Mouse (Mus musculus) adrenal gland, adult 18-20 months (tissue): ENCODE measurements around the gene Gm4924. TPM values are rescaled to one million over a fixed set of nuclear protein-coding genes. Genes with fewer than 3 reads are reported as not detected.

Experiments
- DNase-seq, 2 experiments: peaks; one replicate each; pipeline ENCODE4 v3.0.0; 2021 to 2022; ENCODE audit warnings: low spot score in 2 of 2
- long read RNA-seq, 2 experiments: library from polyadenylated mRNA; stranded (forward); transcript quantifications; one replicate each; pipeline ENCODE4 v2.0.0; 2021
- total RNA-seq, 2 experiments: library from RNA; stranded (reverse); gene quantifications; 1 replicate in 1 of 2; 2 replicates in 1 of 2; pipeline ENCODE4 v1.2.3; 2021

The Gm4924 gene
- 1 to 10 TPM; 2.2 to 3.1 TPM for total RNA-seq
- long read RNA-seq, experiment 1, partial matches to known transcripts: 0 of 1 reads
- long read RNA-seq, experiment 1, other reads (novel, unspliced or antisense): 1 of 1 reads
- long read RNA-seq, experiment 2, partial matches to known transcripts: 1 of 6 reads
- long read RNA-seq, experiment 2, other reads (novel, unspliced or antisense): 1 of 6 reads

DNA sequence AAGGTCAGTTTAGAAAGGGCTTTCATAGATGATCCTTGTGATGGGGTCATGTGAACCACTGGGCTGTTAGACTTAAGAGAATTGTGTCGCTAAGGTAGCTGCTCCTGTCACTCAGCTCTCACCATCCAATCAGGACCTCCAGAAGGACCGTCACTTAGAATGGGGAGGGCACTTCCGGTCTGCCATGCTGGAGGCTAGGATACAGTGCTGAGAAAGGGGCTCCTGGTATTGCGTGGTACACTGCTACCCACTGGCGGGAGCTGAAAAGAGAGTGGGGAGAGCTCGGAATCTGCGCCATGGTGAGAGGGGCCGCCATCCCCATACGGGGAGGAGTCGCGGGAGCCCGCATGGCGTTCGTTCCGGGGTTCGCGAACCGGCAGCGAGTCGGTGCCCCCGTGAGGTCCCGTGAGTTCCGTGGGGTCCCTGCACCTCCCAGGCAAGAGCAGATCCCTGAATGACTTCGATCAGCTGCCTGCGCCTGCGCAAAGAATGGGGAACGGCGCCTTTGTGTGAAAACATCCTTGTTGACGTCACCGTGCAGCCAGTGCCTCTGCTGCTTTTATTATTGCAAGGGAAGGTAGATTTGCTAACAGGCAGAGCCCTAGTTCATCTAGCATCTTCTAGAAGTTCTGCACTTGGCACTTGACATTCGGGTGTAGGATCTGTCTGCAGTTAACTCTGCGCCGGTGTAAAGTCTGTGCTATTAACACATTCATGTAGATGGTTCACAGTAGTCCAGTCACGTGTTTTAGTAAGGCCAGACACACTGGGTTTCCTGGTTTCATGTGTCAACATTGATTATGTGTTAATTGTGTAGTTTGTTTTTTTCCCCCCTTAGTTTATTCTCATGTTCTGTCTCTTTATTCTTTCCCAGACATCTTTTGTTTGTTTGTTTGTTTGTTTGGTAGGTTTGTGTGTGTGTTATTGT is at the start of gene Gm4924:
Gene Gm4924, plus strand, starts transcription at position 173 of the 928 bp plus-strand sequence.
- peak; percentile 60 to 69 for DNase-seq

- no peak for DNase-seq
Observed at GRCm38 (mm10) chr10:82316482-82316881, 37.6 kb upstream of the Gm4924 start, which contains the start of gene 4932415D10Rik. Gene 4932415D10Rik (minus strand): TSS chr10:82316582.

DNA sequence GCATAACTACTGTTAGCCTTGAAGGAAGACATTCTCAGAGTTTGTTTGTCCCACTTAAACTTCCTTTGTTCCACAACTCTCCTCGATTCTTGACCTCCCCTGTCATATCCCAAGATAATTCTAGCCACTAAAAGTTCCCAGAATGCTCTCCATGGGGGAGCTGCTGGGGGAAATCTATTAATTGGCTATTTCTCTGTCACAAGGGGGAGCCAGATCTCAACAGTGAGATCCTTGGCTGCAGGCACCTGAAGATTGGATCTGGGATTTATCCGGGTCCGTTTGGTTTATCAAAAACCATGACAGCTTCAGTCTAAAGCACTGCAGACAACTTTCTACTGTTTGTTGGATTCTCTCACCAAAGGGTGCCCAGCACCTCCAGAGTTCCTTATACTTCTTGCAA is 33.9 kb upstream of the Gm4924 start:
- no peak for DNase-seq

DNA sequence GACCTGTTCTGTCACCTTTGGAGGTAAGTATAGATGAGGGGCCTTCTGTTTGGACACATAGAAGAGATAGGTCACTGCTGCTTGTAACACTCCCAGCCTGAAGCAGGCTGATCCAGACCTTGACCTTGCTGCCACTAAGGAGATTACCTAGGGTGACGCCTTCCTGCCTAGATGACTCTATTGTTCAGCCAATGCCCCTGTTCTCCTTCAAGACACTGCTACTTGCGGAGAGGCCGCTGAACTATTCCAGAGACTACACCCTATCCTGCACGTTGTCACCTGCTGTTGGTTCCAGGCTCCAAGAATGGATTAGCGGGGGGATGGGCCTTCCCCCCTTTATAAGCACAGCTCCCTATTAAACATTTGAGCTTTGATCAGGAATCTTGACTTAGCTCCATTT is 24.2 kb upstream of the Gm4924 start:
- no peak for DNase-seq

- no peak for DNase-seq
Observed at GRCm38 (mm10) chr10:82355401-82355800, 1.3 kb downstream of the Gm4924 start.

GRCm38 (mm10) chr10:82361911-82362310 is 7.9 kb downstream of the Gm4924 start:
- no peak for DNase-seq

- no peak for DNase-seq
Observed at GRCm38 (mm10) chr10:82382992-82383391, 28.9 kb downstream of the Gm4924 start.

DNA sequence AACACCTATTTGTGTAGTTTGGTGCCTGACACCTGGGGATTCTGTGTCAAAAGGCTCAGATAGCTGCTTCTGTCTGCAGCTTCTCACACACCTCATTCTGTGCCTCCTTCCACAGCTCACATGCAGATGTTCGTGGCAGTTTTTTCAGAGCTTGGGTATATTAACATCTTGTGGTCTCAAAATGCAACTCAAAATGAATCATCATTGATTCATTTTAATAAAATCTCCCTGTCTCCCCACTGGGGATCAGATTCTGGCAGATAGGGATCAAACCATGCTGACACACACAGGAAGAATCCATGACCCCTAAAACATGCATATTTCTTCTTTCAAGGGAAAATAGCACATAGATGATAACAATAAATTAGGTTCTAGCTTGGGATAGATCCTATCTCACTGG is 55.5 kb downstream of the Gm4924 start:
- DNase-seq: no peak

DNA sequence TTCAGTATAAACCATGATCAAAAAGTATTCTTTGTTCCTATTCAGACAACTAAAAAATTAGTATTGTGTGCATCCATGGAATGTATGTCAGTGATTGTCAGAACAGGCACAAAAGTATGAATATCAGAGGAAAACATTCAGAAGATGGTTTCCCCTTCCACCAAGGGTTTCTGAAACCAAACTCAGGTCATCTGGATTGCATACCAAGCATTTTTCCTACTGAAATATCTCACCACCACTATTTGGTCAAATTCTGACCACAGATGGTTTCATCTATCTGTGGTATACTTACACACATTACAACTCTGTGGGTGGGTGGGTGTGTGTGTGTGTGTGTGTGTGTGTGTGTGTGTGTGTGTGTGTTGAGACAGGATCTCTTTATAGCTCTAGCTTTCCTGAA is 69.6 kb downstream of the Gm4924 start:
- no peak for DNase-seq

Other genes starting within 250 kb of the Gm4924 start
- gene AU041133, start 226.2 kb upstream of the Gm4924 start, total RNA-seq: 1 to 10 TPM; 2.4 to 2.9 TPM
- gene Zfp938, start 113.0 kb upstream of the Gm4924 start, total RNA-seq: 1 to 10 TPM; 6.0 to 6.8 TPM
- not detected for gene 4932415D10Rik, start 37.7 kb upstream of the Gm4924 start, total RNA-seq
- not detected for gene Gm1553, start 138.4 kb downstream of the Gm4924 start, total RNA-seq